Mouse (Mus musculus) ovary, adult 18-20 months (tissue): ENCODE measurements at regions not wholly inside any gene's neighbourhood (a gene's known extent, or its start where the extent isn't known, plus 50 kb on each side); places are given as distances from the start of the nearest gene placed in this dataset.

Experiments
- DNase-seq: peaks from one replicate; pipeline ENCODE4 v3.0.0; 2022; ENCODE audit warnings: low spot score, mixed read lengths

GRCm38 (mm10) chr16:39102151-39102550 lies 209.7 kb downstream of the Igsf11 start:
- DNase-seq: peak; percentile 24

- no peak for DNase-seq
Measured at GRCm38 (mm10) chr16:39103360-39104095, 211.1 kb downstream of the Igsf11 start.

- no peak for DNase-seq
Measured at GRCm38 (mm10) chr16:39109383-39110033, 217.0 kb downstream of the Igsf11 start.

GRCm38 (mm10) chr16:39110089-39110488 lies 217.6 kb downstream of the Igsf11 start:
- DNase-seq: no peak

- no peak for DNase-seq
Measured at GRCm38 (mm10) chr16:39118059-39118458, 225.6 kb downstream of the Igsf11 start.

GRCm38 (mm10) chr16:39119811-39120210 lies 227.3 kb downstream of the Igsf11 start:
- no peak for DNase-seq

GRCm38 (mm10) chr16:39123445-39123952 lies 231.0 kb downstream of the Igsf11 start:
- DNase-seq: peak; percentile 56

GRCm38 (mm10) chr16:39132459-39132858 lies 240.0 kb downstream of the Igsf11 start:
- no peak for DNase-seq

GRCm38 (mm10) chr16:39135777-39136176 lies 243.3 kb downstream of the Igsf11 start:
- no peak for DNase-seq

GRCm38 (mm10) chr16:39147151-39147550 lies 254.7 kb downstream of the Igsf11 start:
- DNase-seq: no peak

GRCm38 (mm10) chr16:39151325-39152318 lies 259.2 kb downstream of the Igsf11 start:
- DNase-seq: no peak

- no peak for DNase-seq
Measured at GRCm38 (mm10) chr16:39158893-39159292, 266.4 kb downstream of the Igsf11 start.

GRCm38 (mm10) chr16:39159725-39160124 lies 267.3 kb downstream of the Igsf11 start:
- no peak for DNase-seq

GRCm38 (mm10) chr16:39162684-39163083 lies 270.2 kb downstream of the Igsf11 start:
- no peak for DNase-seq

GRCm38 (mm10) chr16:39191861-39192260 lies 299.4 kb downstream of the Igsf11 start:
- no peak for DNase-seq

GRCm38 (mm10) chr16:39195431-39195830 lies 303.0 kb downstream of the Igsf11 start:
- no peak for DNase-seq

- DNase-seq: peak; percentile 62
Measured at GRCm38 (mm10) chr16:39196896-39197295, 304.4 kb downstream of the Igsf11 start.

- DNase-seq: no peak
Measured at GRCm38 (mm10) chr16:39223551-39223950, 331.1 kb downstream of the Igsf11 start.

GRCm38 (mm10) chr16:39229501-39229900 lies 337.0 kb downstream of the Igsf11 start:
- no peak for DNase-seq

GRCm38 (mm10) chr16:39230439-39230838 lies 338.0 kb downstream of the Igsf11 start:
- DNase-seq: no peak

- no peak for DNase-seq
Measured at GRCm38 (mm10) chr16:39234290-39234689, 341.8 kb downstream of the Igsf11 start.

GRCm38 (mm10) chr16:39273490-39273889 lies 381.0 kb downstream of the Igsf11 start:
- DNase-seq: no peak
